Mouse (Mus musculus): ENCODE measurements around the gene 1600014C23Rik.
A peak's percentile ranks its signal among the peaks of the same experiment; 100 is the strongest.

Gene 1600014C23Rik

DNA sequence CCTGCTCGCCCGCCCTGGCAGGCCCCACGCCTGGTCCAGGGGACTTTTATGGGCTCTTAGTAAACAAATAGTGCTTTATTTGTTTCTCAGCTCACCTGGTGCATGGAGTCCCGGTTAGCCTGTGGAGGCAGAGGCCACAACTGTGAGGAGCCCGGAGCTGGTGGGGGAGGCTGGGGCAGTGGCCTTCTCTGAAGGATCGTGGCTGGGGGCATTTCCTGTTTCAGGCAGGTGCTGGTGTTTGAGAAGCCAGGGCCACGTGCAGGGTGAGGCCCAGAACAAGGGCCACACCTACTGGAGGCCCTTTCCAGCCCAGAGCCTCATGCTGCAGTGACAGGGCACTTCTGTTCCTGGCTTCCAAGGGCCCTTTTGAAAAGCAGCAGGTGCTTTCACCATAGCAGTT, 7.4 kb downstream of the 1600014C23Rik start:
- DNase-seq (ENCODE audit: low spot score) = no peak

- DNase-seq (ENCODE audit: low spot score) = no peak
Observed at GRCm38 (mm10) chr17:45724574-45724921, 9.1 kb downstream of the 1600014C23Rik start.

- DNase-seq (ENCODE audit: low spot score) = peak; percentile 85
Observed at GRCm38 (mm10) chr17:45723732-45724573, 9.7 kb downstream of the 1600014C23Rik start.

GRCm38 (mm10) chr17:45718323-45718722, 15.3 kb downstream of the 1600014C23Rik start:
- peak; percentile 77 for DNase-seq (ENCODE audit: low spot score)

GRCm38 (mm10) chr17:45711525-45711924, 22.1 kb downstream of the 1600014C23Rik start:
- no peak for DNase-seq (ENCODE audit: low spot score)

GRCm38 (mm10) chr17:45710407-45710806, 23.2 kb downstream of the 1600014C23Rik start:
- no peak for DNase-seq (ENCODE audit: low spot score)

DNA sequence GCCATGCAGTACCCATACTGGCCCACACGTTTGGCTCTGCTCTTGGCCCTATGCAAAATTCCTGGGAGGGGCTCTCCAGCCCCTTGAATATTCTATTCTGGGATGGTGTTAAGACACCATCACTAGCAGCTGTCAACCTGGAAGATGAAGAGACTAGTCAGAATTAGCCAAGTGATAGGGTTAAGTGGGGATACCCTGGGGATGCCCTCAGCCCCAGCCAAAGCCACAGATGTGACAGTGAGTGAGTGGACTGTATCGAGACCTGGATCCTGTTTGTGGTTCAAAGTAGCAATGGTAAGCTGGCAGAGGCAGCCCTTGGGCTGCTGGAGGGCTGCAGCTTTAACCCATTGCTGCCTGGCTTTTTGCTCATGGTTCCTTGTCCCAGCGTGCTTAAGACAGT, 23.8 kb downstream of the 1600014C23Rik start:
- DNase-seq (ENCODE audit: low spot score) = no peak

GRCm38 (mm10) chr17:45708179-45708578, 25.5 kb downstream of the 1600014C23Rik start:
- DNase-seq (ENCODE audit: low spot score) = no peak

DNA sequence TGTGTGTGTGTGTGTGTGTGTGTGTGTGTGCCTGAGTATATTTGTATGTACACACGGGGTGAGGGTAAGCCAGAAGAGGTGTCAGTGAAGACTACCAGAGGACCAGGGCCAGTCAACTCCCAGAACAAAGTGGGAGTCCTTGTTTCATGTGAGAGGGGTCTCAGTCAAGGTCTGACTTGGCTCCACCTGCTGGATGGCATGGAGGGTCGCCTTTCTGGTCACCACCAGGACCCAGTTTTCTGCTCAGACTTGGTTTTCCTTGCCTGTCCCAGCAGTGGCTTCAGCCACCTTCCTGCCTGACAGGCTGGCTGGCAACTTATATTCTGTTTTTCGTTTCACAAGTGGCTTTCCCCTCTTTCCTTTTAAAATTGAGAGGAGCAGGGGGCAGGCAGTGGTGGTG, 26.3 kb downstream of the 1600014C23Rik start:
- DNase-seq (ENCODE audit: low spot score) = no peak

DNA sequence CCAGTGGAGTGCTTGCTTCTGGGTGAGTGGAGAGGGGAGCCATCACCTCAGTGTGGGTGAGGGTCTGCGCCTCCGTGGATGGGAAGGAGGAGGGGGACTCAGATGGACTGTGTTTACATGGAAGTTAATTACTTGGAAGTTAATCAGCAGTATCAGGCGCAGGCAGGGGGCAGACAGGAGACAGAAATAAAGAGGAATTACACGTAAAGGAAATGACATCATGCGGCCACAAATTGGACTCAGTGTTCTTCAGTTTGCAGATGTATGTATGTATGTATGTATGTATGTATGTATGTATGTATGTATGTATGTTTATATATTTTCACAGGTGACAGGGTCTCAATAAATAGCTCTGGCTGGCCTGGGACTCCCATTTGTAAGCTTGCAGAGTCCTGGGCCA, 26.8 kb downstream of the 1600014C23Rik start:
- DNase-seq (ENCODE audit: low spot score) = no peak

DNA sequence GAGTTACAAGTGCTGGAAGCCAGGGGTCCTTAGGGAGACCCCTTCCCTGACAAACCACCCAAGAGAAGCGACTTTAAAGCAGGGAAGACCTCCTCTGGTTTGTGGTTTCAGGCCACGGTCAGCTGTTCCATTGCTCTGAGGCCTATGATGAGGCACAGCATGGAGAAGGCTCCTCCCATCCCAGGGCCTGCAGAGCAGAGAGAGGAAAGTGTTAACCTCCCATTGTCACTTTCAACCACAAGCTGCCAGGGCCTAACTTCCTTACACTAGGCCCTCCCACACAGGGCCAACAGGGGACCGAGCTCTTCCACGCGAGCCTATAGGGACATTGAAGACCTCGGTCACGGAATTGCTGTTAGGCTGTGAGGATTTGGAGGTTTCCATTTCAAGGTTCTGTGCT, 30.5 kb downstream of the 1600014C23Rik start:
- no peak for DNase-seq (ENCODE audit: low spot score)

- no peak for DNase-seq (ENCODE audit: low spot score)
Observed at GRCm38 (mm10) chr17:45702254-45702653, 31.4 kb downstream of the 1600014C23Rik start.

GRCm38 (mm10) chr17:45701236-45701591, 32.4 kb downstream of the 1600014C23Rik start:
- no peak for DNase-seq (ENCODE audit: low spot score)

- DNase-seq (ENCODE audit: low spot score) = no peak
Observed at GRCm38 (mm10) chr17:45700496-45701235, 33.0 kb downstream of the 1600014C23Rik start.

- DNase-seq (ENCODE audit: low spot score) = no peak
Observed at GRCm38 (mm10) chr17:45699039-45699740, 34.5 kb downstream of the 1600014C23Rik start.

DNA sequence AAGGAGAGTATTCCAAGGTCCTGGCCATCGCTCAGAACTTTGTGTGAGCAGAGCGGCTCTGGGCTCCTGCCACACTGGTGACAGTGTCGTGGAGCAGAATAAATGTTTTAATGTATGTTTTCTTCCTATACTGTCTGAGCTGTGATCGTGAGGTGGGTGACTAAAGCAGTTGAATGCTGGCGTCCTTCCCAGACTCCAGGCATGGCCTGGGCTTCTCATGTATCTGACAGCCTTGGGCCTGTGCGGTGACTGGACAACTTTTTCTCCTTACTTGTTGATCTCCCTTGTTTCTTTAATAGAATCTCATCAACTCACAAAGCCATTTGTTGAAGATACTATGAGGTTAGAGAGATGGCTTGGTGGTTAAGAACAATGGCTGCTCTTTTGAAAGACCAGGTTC, 35.3 kb downstream of the 1600014C23Rik start:
- no peak for DNase-seq (ENCODE audit: low spot score)

DNA sequence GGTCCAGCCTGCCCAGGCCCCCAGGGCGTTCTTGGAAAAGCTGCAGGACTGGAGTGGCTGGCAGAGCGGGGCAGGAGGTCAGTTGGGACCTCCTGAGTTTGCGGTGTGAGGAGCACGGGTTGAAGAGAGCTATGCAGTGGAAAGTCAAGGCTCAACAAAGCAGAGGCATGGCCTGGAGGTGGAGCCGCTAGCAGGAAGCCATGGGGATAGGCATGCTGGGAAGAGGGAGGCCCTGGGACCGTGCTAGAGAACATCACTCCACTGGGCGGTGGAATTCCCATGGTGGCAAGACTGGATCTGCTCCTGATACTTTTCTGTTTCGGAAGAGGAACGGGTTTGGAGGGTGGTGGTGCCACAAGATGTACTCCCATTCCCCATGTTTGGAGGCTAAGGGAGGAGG, 36.7 kb downstream of the 1600014C23Rik start:
- no peak for DNase-seq (ENCODE audit: low spot score)

DNA sequence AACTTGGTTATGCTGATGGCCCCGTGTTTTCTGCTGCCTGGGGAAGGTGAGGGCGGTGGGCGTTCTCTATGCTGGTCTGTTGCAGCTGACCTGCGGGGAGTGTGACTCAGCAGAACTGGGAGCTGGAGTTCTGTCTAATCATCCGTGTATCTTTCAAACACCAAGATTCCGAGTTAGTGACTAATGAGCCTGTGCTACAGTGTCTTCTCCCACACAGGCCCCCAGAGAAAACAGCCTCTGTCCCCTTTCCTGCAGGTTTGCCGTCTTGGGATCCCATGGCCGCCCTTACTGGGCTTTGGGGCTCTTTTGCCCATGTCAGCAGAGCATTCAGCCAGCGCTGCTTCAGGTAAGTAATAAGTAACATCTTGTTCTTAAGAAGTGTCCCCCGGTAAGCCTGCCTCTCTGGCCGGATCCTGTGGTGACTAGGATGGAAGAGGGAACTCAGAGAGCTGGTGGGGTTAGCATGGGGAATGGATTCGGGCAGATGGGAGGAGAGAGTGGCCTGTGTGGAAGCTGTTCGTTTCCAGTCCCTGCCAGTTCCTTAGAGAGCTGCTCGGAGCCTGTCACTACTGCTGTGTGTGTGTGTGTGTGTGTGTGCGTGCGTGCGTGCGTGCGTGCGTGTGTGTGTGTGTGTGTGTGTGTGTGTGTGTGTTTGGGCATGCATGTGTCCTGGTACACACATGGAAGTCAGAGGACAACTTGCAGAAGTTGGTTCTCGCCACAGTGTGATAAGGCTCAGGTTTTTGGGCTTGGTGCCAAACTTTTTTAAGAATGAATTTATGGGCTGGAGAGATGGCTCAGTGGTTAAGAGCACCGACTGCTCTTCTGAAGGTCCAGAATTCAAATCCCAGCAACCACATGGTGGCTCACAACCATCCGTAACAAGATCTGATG, 38.2 kb downstream of the 1600014C23Rik start:
- DNase-seq (ENCODE audit: low spot score) = no peak

DNA sequence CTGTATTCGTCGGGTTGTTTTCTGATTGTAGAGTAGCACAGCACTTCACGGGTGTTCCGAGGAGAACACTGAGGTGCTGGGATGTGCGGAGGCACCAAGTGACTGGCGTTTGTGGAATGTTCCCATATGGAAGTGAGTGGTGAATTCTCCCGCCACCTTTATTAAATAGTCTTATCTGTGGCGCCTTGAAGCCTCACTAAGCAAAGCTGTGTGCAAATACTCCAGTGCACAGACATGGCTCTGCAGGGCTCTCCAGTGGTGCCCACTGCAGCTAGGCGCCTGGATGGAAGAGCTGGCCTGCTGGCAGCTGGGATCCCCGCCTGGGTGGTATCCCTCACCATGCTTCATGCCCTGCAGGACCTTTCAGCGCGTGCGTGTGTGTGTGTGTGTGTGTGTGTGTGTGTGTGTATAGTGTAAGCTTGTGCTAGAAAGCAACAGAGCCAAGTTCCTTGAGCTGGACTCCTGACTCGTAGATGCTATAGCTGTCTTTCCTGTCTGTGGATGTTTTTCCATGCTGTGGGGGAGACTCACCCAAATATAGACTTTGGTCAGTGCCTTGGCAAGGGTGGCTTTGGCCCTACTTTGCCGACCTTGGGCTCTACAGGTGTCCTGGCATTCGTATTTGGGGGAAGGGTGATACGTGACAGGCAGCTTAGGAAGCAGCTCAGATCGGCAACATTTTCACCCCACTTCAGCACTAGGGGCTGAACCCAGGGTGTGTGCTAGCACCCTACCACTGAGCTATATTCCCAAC, 39.7 kb downstream of the 1600014C23Rik start:
- no peak for DNase-seq (ENCODE audit: low spot score)

DNA sequence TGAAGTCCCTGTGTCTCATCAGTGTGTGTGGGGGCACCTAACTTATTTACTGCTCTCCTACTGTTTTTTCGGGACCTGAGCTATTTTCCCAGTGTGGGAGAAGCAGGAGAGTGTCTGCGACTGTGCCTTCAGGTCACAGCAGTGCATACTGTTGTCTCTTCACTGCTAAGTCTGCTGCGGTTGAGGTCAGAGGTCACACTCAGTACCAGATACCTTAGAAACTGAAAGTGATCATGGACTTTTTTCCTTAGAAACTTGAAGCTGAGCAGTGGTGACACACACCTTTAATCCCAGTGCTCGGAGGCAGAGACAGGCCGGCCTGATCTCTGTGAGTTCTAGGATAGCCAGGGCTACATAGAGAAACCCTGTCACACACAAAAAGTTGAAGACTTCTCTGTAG, 41.5 kb downstream of the 1600014C23Rik start:
- no peak for DNase-seq (ENCODE audit: low spot score)

DNA sequence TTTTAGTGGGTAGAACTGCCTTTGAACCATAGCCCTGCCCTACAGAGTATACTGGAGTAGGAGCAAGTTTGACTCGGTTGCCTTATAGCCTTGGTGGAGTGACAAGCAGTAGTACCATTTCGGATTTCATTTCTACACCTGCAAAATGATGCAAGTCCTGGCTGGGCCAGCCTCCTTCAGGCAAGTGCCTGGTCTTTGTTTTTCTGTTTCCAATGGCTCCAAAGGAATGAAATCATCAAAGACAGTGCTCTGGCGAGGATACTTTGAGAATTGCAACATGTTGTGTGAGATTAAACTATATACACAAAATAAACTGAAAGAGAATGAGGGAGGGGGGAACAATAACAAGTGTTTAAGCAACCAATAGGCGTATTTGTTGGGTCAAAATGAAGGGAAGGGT, 43.6 kb downstream of the 1600014C23Rik start:
- DNase-seq (ENCODE audit: low spot score) = no peak

Measured in layer of hippocampus, adult 11-12 months (tissue).